Mouse (Mus musculus) heart, embryonic 11.5 days (tissue): ENCODE measurements at regions not wholly inside any gene's neighbourhood (a gene's known extent, or its start where the extent isn't known, plus 50 kb on each side); places are given as distances from the start of the nearest gene placed in this dataset.

Source experiments
- ATAC-seq: fragments of 200-750 bp; cut with Nextera tagmentation; replicated peaks from 2 replicates; pipeline ENCODE4 v1.8.0; 2017; ENCODE audit warnings: moderate library complexity; ENCODE audit not compliant: insufficient number of reproducible peaks, low FRiP score, low TSS enrichment
- H3K27ac ChIP-seq: fragments of 300-500 bp; sonication (generic); 2 replicates; pipeline ENCODE4 v1.5.1; 2014; ENCODE audit warnings: mild to moderate bottlenecking, low read depth, low read length
- H3K27me3 ChIP-seq: fragments of 300-500 bp; sonication (generic); 2 replicates; pipeline ENCODE4 v1.6.1; 2014; ENCODE audit warnings: mild to moderate bottlenecking, low read length, mixed read lengths; ENCODE audit not compliant: control insufficient read depth, insufficient read depth
- H3K36me3 ChIP-seq: fragments of 300-500 bp; sonication (generic); 2 replicates; pipeline ENCODE4 v1.6.1; 2014; ENCODE audit warnings: mild to moderate bottlenecking, low read length, moderate library complexity, mixed read lengths; ENCODE audit not compliant: control insufficient read depth, insufficient read depth
- H3K4me1 ChIP-seq: fragments of 300-500 bp; sonication (generic); 2 replicates; pipeline ENCODE4 v1.6.1; 2014; ENCODE audit warnings: low read length; ENCODE audit not compliant: control insufficient read depth, insufficient read depth
- H3K4me2 ChIP-seq: fragments of 300-500 bp; sonication (generic); 2 replicates; pipeline ENCODE4 v1.6.1; 2014; ENCODE audit warnings: mild to moderate bottlenecking, moderate library complexity
- H3K4me3 ChIP-seq: fragments of 300-500 bp; sonication (generic); 2 replicates; pipeline ENCODE4 v1.5.1; 2014; ENCODE audit warnings: low read depth, low read length
- H3K9ac ChIP-seq: fragments of 300-500 bp; sonication (generic); 2 replicates; pipeline ENCODE4 v1.6.1; 2014; ENCODE audit warnings: mild to moderate bottlenecking, low read depth, low read length, moderate library complexity
- H3K9me3 ChIP-seq: fragments of 300-500 bp; sonication (generic); replicated peaks from 2 replicates; pipeline ENCODE4 v1.6.1; 2016; ENCODE audit warnings: low read length; ENCODE audit not compliant: control insufficient read depth
- WGBS: fragments of 180-500 bp; shearing (Covaris S2); extraction: QIAGEN DNeasy Blood & Tissue Kit; methylation state at CpG from one replicate; pipeline ENCODE4 v1.1.7; 2014; ENCODE audit not compliant: insufficient replicate concordance; 5-methylcytosine and 5-hydroxymethylcytosine counted together

- ATAC-seq: no peak
Measured at GRCm38 (mm10) chr14:80482771-80483170, 498.9 kb downstream of the Olfm4 start.

GRCm38 (mm10) chr14:80484256-80484655 is 500.4 kb downstream of the Olfm4 start:
- H3K4me2 ChIP-seq: no peak overlapping the region
- ATAC-seq: no peak

More at GRCm38 (mm10) chr14:80482771-80483170, 498.9 kb downstream of the Olfm4 start:
- 84% methylated on average over 3 of the region's 3 CpGs for WGBS
- H3K27me3 ChIP-seq: no peaks in the 10 kb centered on the region
- H3K4me1 ChIP-seq: no peaks in the 10 kb centered on the region
- no peak overlapping the region for H3K4me2 ChIP-seq
- no peak overlapping the region for H3K27ac ChIP-seq
- H3K9ac ChIP-seq: no peak overlapping the region
- H3K36me3 ChIP-seq: no peaks in the 10 kb centered on the region
- no peaks in the 10 kb centered on the region for H3K9me3 ChIP-seq
- no peak overlapping the region for H3K4me3 ChIP-seq

GRCm38 (mm10) chr14:80485149-80485548 is 501.3 kb downstream of the Olfm4 start:
- H3K9ac ChIP-seq: no peak overlapping the region
- no peaks in the 10 kb centered on the region for H3K36me3 ChIP-seq
- H3K27ac ChIP-seq: no peak overlapping the region
- H3K4me2 ChIP-seq: no peak overlapping the region
- no peaks in the 10 kb centered on the region for H3K4me1 ChIP-seq
- H3K4me3 ChIP-seq: no peak overlapping the region
- no peaks in the 10 kb centered on the region for H3K9me3 ChIP-seq
- ATAC-seq: no peak
- no peaks in the 10 kb centered on the region for H3K27me3 ChIP-seq

More at GRCm38 (mm10) chr14:80484256-80484655, 500.4 kb downstream of the Olfm4 start:
- Histone ChIP-seq H3K36me3 (no peaks in the 10 kb centered on the region), H3K27me3 (no peaks in the 10 kb centered on the region), H3K9ac (no peak overlapping the region), H3K9me3 (no peaks in the 10 kb centered on the region), H3K4me1 (no peaks in the 10 kb centered on the region), H3K4me3 (no peak overlapping the region), H3K27ac (no peak overlapping the region)

GRCm38 (mm10) chr14:80486605-80487004 is 502.7 kb downstream of the Olfm4 start:
- Histone ChIP-seq H3K27ac (no peak overlapping the region), H3K4me3 (no peak overlapping the region), H3K9ac (no peak overlapping the region), H3K4me2 (no peak overlapping the region), H3K4me1 (no peaks in the 10 kb centered on the region), H3K9me3 (no peaks in the 10 kb centered on the region), H3K27me3 (no peaks in the 10 kb centered on the region), H3K36me3 (no peaks in the 10 kb centered on the region)
- WGBS: 80% methylated on average over 6 of the region's 6 CpGs
- no peak for ATAC-seq

- 76% methylated on average over 10 of the region's 10 CpGs for WGBS
- no peak overlapping the region for H3K9ac ChIP-seq
- no peak for ATAC-seq
- no peaks in the 10 kb centered on the region for H3K4me1 ChIP-seq
- no peak overlapping the region for H3K27ac ChIP-seq
- H3K9me3 ChIP-seq: no peaks in the 10 kb centered on the region
- H3K27me3 ChIP-seq: no peaks in the 10 kb centered on the region
- no peaks in the 10 kb centered on the region for H3K36me3 ChIP-seq
- no peak overlapping the region for H3K4me3 ChIP-seq
- H3K4me2 ChIP-seq: no peak overlapping the region
Measured at GRCm38 (mm10) chr14:80492043-80492900, 508.4 kb downstream of the Olfm4 start.

GRCm38 (mm10) chr14:80492901-80493279 is 509.0 kb downstream of the Olfm4 start:
- H3K9ac ChIP-seq: no peak overlapping the region
- no peaks in the 10 kb centered on the region for H3K9me3 ChIP-seq
- WGBS: 79% methylated on average over 4 of the region's 4 CpGs

GRCm38 (mm10) chr14:80504351-80504750 is 520.5 kb downstream of the Olfm4 start:
- no peaks in the 10 kb centered on the region for H3K36me3 ChIP-seq
- WGBS: 91% methylated on average over 2 of the region's 2 CpGs
- H3K4me2 ChIP-seq: no peak overlapping the region
- H3K27ac ChIP-seq: no peak overlapping the region
- no peaks in the 10 kb centered on the region for H3K9me3 ChIP-seq
- H3K4me3 ChIP-seq: no peak overlapping the region
- H3K4me1 ChIP-seq: no peaks in the 10 kb centered on the region
- H3K27me3 ChIP-seq: no peaks in the 10 kb centered on the region
- ATAC-seq: no peak
- H3K9ac ChIP-seq: no peak overlapping the region

More at GRCm38 (mm10) chr14:80492901-80493279, 509.0 kb downstream of the Olfm4 start:
- no peaks in the 10 kb centered on the region for H3K4me1 ChIP-seq
- H3K36me3 ChIP-seq: no peaks in the 10 kb centered on the region
- H3K4me3 ChIP-seq: no peak overlapping the region
- ATAC-seq: no peak
- H3K27me3 ChIP-seq: no peaks in the 10 kb centered on the region
- H3K4me2 ChIP-seq: no peak overlapping the region
- no peak overlapping the region for H3K27ac ChIP-seq

- Histone ChIP-seq H3K27ac (no peak overlapping the region), H3K4me1 (no peaks in the 10 kb centered on the region), H3K4me3 (no peak overlapping the region), H3K9me3 (no peaks in the 10 kb centered on the region), H3K4me2 (no peak overlapping the region), H3K27me3 (no peaks in the 10 kb centered on the region), H3K36me3 (no peaks in the 10 kb centered on the region), H3K9ac (no peak overlapping the region)
- WGBS: 89% methylated on average over 2 of the region's 2 CpGs
- ATAC-seq: no peak
Measured at GRCm38 (mm10) chr14:80516626-80517025, 532.7 kb downstream of the Olfm4 start.

- no peak for ATAC-seq
- Histone ChIP-seq H3K4me1 (no peaks in the 10 kb centered on the region), H3K4me3 (no peak overlapping the region), H3K27ac (no peak overlapping the region), H3K27me3 (no peaks in the 10 kb centered on the region), H3K36me3 (no peaks in the 10 kb centered on the region), H3K9ac (no peak overlapping the region), H3K4me2 (no peak overlapping the region), H3K9me3 (no peaks in the 10 kb centered on the region)
- WGBS: 75% methylated on average over 1 of the region's 1 CpGs
Measured at GRCm38 (mm10) chr14:80521216-80521615, 537.3 kb downstream of the Olfm4 start.
